Mouse (Mus musculus) lung, adult 2 months (tissue): ENCODE data around the gene Sarm1.

Experiments used
- CTCF ChIP-seq: fragments of 200-500 bp; IDR thresholded peaks from 2 replicates; pipeline ENCODE4 v1.5.1; 2011; ENCODE audit warnings: mild to moderate bottlenecking, low read length, control low read depth; ENCODE audit not compliant: insufficient read depth
- POLR2A ChIP-seq: fragments of 200-500 bp; IDR thresholded peaks from 2 replicates; pipeline ENCODE4 v1.6.1; 2011; ENCODE audit warnings: low read depth, mild to moderate bottlenecking, control low read depth, low read length, borderline replicate concordance; ENCODE audit errors: extremely low read depth

GRCm38 (mm10) chr11:78447168-78447567 lies 50.4 kb downstream of the Sarm1 start:
- no peak for TF ChIP-seq POLR2A
- no peak for TF ChIP-seq CTCF
